Mouse (Mus musculus): ENCODE data around the gene Zfp277.

DNA sequence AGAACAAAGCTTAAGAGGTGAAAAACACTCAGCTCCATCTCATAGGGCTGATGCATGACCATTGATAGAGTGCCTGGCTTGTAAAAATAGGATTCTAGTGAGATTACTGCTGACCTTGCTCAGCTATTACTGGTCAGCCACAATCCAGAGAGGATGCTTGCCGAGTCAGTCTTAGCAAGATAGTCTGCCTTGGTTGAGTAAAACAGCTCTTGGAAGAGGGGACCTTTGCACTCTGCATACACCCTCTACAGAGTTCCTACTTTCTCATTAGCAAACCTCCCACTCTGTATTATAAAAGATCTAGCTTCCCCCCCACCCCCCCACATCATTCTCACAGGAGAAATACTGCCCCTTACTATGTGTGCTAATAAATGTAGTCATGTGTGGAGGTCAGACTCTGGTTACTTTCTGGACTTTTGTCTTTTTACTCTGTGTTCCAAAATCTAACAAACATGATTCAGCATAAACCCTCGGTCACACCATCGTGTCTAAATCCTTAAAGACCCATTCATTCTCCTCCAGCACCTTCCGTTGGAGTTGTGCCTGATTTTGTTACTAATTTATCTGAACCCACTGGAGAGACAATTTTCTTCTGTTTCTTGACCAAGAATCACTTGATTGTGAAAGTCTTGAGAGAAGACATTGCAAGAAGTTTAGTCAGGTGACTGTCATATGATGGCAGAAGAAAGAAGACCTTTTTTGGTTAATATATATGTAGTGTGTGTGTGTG is 164.9 kb downstream of the Zfp277 start:
- no peak for TF ChIP-seq POLR2A (IDR thresholded peaks at IDR 0.05; ENCODE audit: insufficient read depth, low read length)
- no peak for TF ChIP-seq EP300 (IDR thresholded peaks at IDR 0.05; ENCODE audit: insufficient read depth, low read depth, low read length)
- no peak for TF ChIP-seq CTCF (IDR thresholded peaks at IDR 0.05; ENCODE audit: low read depth, low read length)
